Mouse (Mus musculus): ENCODE measurements around the gene Gm20388. TPM values are rescaled to one million over a fixed set of nuclear protein-coding genes. Genes with fewer than 3 reads are reported as not detected.

Gene Gm20388
- polyA plus RNA-seq, 1 experiment from 2014 or later = not detected

GRCm38 (mm10) chr8:122149045-122149444, 2238.4 kb downstream of the Gm20388 start:
- TF ChIP-seq CTCF (IDR thresholded peaks at IDR 0.05; ENCODE audit: low read depth) (no peak), EP300 (optimal IDR thresholded peaks at IDR 0.05) (no peak)
- H3K4me1 ChIP-seq (replicated peaks; ENCODE audit: control insufficient read depth, insufficient read depth) = no peaks in the 10 kb centered on the region
- no peak overlapping the region for H3K9ac ChIP-seq (ENCODE audit: low read length)
- no peaks in the 10 kb centered on the region for H3K36me3 ChIP-seq (ENCODE audit: control insufficient read depth, insufficient read depth, low read length)
- H3K27me3 ChIP-seq (ENCODE audit: control insufficient read depth, insufficient read depth, low read length) = no peaks in the 10 kb centered on the region
- no peaks in the 10 kb centered on the region for H3K9me3 ChIP-seq (ENCODE audit: control insufficient read depth, low read length)
- no peak overlapping the region for H3K4me2 ChIP-seq (replicated peaks; ENCODE audit: low read depth)
- DNase-seq (ENCODE audit: low spot score) = peak; percentile 42
- H3K4me3 ChIP-seq (ENCODE audit: low read depth, low read length) = no peak overlapping the region
- 0 out of 2 replicates have a peak, but pooled peaks have one; percentile 45 for ATAC-seq (ENCODE audit: low FRiP score, low TSS enrichment)
- WGBS = 83% methylated on average over 4 of the region's 4 CpGs
- H3K27ac ChIP-seq (replicated peaks) = no peak overlapping the region

GRCm38 (mm10) chr8:122149606-122150005, 2239.0 kb downstream of the Gm20388 start:
- DNase-seq (ENCODE audit: low spot score) (no peak), ATAC-seq (ENCODE audit: low FRiP score, low TSS enrichment) (no peak)
- no peak for TF ChIP-seq CTCF (IDR thresholded peaks at IDR 0.05; ENCODE audit: low read depth)
- TF ChIP-seq EP300 (optimal IDR thresholded peaks at IDR 0.05) = no peak
- 83% methylated on average over 8 of the region's 8 CpGs for WGBS
- H3K36me3 ChIP-seq (ENCODE audit: control insufficient read depth, insufficient read depth, low read length) = no peaks in the 10 kb centered on the region
- H3K4me3 ChIP-seq (ENCODE audit: low read depth, low read length) = no peak overlapping the region
- no peaks in the 10 kb centered on the region for H3K9me3 ChIP-seq (ENCODE audit: control insufficient read depth, low read length)
- H3K4me2 ChIP-seq (replicated peaks; ENCODE audit: low read depth) = no peak overlapping the region
- H3K9ac ChIP-seq (ENCODE audit: low read length) = no peak overlapping the region
- H3K27ac ChIP-seq (replicated peaks) = no peak overlapping the region
- no peaks in the 10 kb centered on the region for H3K4me1 ChIP-seq (replicated peaks; ENCODE audit: control insufficient read depth, insufficient read depth)
- H3K27me3 ChIP-seq (ENCODE audit: control insufficient read depth, insufficient read depth, low read length) = no peaks in the 10 kb centered on the region

- no peak overlapping the region for H3K27ac ChIP-seq (replicated peaks)
- no peak overlapping the region for H3K4me2 ChIP-seq (replicated peaks; ENCODE audit: low read depth)
- H3K36me3 ChIP-seq (ENCODE audit: control insufficient read depth, insufficient read depth, low read length) = no peaks in the 10 kb centered on the region
- TF ChIP-seq CTCF (IDR thresholded peaks at IDR 0.05; ENCODE audit: low read depth) = no peak
- no peak for TF ChIP-seq EP300 (optimal IDR thresholded peaks at IDR 0.05)
- H3K4me1 ChIP-seq (replicated peaks; ENCODE audit: control insufficient read depth, insufficient read depth) = no peaks in the 10 kb centered on the region
- 66% methylated on average over 3 of the region's 3 CpGs for WGBS
- no peak overlapping the region for H3K9ac ChIP-seq (ENCODE audit: low read length)
- DNase-seq (ENCODE audit: low spot score) = no peak
- no peaks in the 10 kb centered on the region for H3K9me3 ChIP-seq (ENCODE audit: control insufficient read depth, low read length)
- no peak overlapping the region for H3K4me3 ChIP-seq (ENCODE audit: low read depth, low read length)
- ATAC-seq (ENCODE audit: low FRiP score, low TSS enrichment) = no peak
- no peaks in the 10 kb centered on the region for H3K27me3 ChIP-seq (ENCODE audit: control insufficient read depth, insufficient read depth, low read length)
Measured at GRCm38 (mm10) chr8:122151541-122151940, 2240.9 kb downstream of the Gm20388 start.

GRCm38 (mm10) chr8:122155082-122155643, 2244.5 kb downstream of the Gm20388 start:
- no peaks in the 10 kb centered on the region for H3K4me1 ChIP-seq (replicated peaks; ENCODE audit: control insufficient read depth, insufficient read depth)
- H3K27me3 ChIP-seq (ENCODE audit: control insufficient read depth, insufficient read depth, low read length) = no peaks in the 10 kb centered on the region
- no peaks in the 10 kb centered on the region for H3K36me3 ChIP-seq (ENCODE audit: control insufficient read depth, insufficient read depth, low read length)
- H3K4me2 ChIP-seq (replicated peaks; ENCODE audit: low read depth) = no peak overlapping the region
- no peak overlapping the region for H3K9ac ChIP-seq (ENCODE audit: low read length)
- TF ChIP-seq CTCF (IDR thresholded peaks at IDR 0.05; ENCODE audit: low read depth) = no peak
- no peak for TF ChIP-seq EP300 (optimal IDR thresholded peaks at IDR 0.05)
- WGBS = 41% methylated on average over 10 of the region's 10 CpGs
- H3K27ac ChIP-seq (replicated peaks) = no peak overlapping the region
- DNase-seq (ENCODE audit: low spot score) = no peak
- H3K9me3 ChIP-seq (ENCODE audit: control insufficient read depth, low read length) = no peaks in the 10 kb centered on the region
- no peak for ATAC-seq (ENCODE audit: low FRiP score, low TSS enrichment)
- no peak overlapping the region for H3K4me3 ChIP-seq (ENCODE audit: low read depth, low read length)

- Histone ChIP-seq H3K4me1 (replicated peaks; ENCODE audit: control insufficient read depth, insufficient read depth) (no peaks in the 10 kb centered on the region), H3K4me2 (replicated peaks; ENCODE audit: low read depth) (no peak overlapping the region), H3K27ac (replicated peaks) (no peak overlapping the region), H3K4me3 (ENCODE audit: low read depth, low read length) (no peak overlapping the region), H3K36me3 (ENCODE audit: control insufficient read depth, insufficient read depth, low read length) (no peaks in the 10 kb centered on the region), H3K9me3 (ENCODE audit: control insufficient read depth, low read length) (no peaks in the 10 kb centered on the region), H3K27me3 (ENCODE audit: control insufficient read depth, insufficient read depth, low read length) (no peaks in the 10 kb centered on the region), H3K9ac (ENCODE audit: low read length) (no peak overlapping the region)
- ATAC-seq (ENCODE audit: low FRiP score, low TSS enrichment) = no peak
- no peak for DNase-seq (ENCODE audit: low spot score)
- TF ChIP-seq EP300 (optimal IDR thresholded peaks at IDR 0.05) = no peak
- WGBS = 89% methylated on average over 9 of the region's 9 CpGs
Measured at GRCm38 (mm10) chr8:122155964-122156363, 2245.3 kb downstream of the Gm20388 start.

- no peak for TF ChIP-seq CTCF (IDR thresholded peaks at IDR 0.05; ENCODE audit: low read depth)
- TF ChIP-seq EP300 (optimal IDR thresholded peaks at IDR 0.05) = no peak
- ATAC-seq (ENCODE audit: low FRiP score, low TSS enrichment) (no peak), DNase-seq (ENCODE audit: low spot score) (no peak)
- WGBS = 70% methylated on average over 12 of the region's 12 CpGs
- Histone ChIP-seq H3K4me2 (replicated peaks; ENCODE audit: low read depth) (no peak overlapping the region), H3K9ac (ENCODE audit: low read length) (no peak overlapping the region), H3K9me3 (ENCODE audit: control insufficient read depth, low read length) (no peaks in the 10 kb centered on the region), H3K36me3 (ENCODE audit: control insufficient read depth, insufficient read depth, low read length) (no peaks in the 10 kb centered on the region), H3K4me1 (replicated peaks; ENCODE audit: control insufficient read depth, insufficient read depth) (no peaks in the 10 kb centered on the region), H3K4me3 (ENCODE audit: low read depth, low read length) (no peak overlapping the region), H3K27me3 (ENCODE audit: control insufficient read depth, insufficient read depth, low read length) (no peaks in the 10 kb centered on the region), H3K27ac (replicated peaks) (no peak overlapping the region)
Measured at GRCm38 (mm10) chr8:122157689-122158088, 2247.0 kb downstream of the Gm20388 start.
